Mouse (Mus musculus): ENCODE data around the gene Ttc7b. TPM values are rescaled to one million over a fixed set of nuclear protein-coding genes. Genes with fewer than 3 reads are reported as not detected.

Ttc7b gene
- polyA plus RNA-seq, 1 experiment from 2014 or later: 2.2 TPM

GRCm38 (mm10) chr12:100517371-100517770 is 3.3 kb downstream of the Ttc7b start:
- H3K9ac ChIP-seq (replicated peaks): no peak overlapping the region
- H3K27me3 ChIP-seq (ENCODE audit: insufficient read depth, low read length): no peaks in the 10 kb centered on the region
- H3K27ac ChIP-seq (ENCODE audit: low read depth): no peak overlapping the region
- peaks cover 8% of the 10 kb centered on the region for H3K4me1 ChIP-seq (ENCODE audit: insufficient read depth)
- H3K4me3 ChIP-seq (ENCODE audit: low read depth, low read length): no peak overlapping the region
- H3K36me3 ChIP-seq (replicated peaks; ENCODE audit: insufficient read depth, low read length): no peaks in the 10 kb centered on the region
- no peaks in the 10 kb centered on the region for H3K9me3 ChIP-seq (ENCODE audit: low read length)
- DNase-seq (no peak), ATAC-seq (no peak)
- TF ChIP-seq EP300 (IDR thresholded peaks at IDR 0.05; ENCODE audit: low read depth) (no peak), CTCF (IDR thresholded peaks at IDR 0.05; ENCODE audit: low read depth) (no peak)
- WGBS (ENCODE audit: insufficient replicate concordance): 70% methylated on average over 9 of the region's 9 CpGs
- H3K4me2 ChIP-seq (ENCODE audit: low read depth, low read length): no peak overlapping the region

GRCm38 (mm10) chr12:100516161-100516838 is 4.3 kb downstream of the Ttc7b start:
- Histone ChIP-seq H3K9me3 (ENCODE audit: low read length) (no peaks in the 10 kb centered on the region), H3K27me3 (ENCODE audit: insufficient read depth, low read length) (no peaks in the 10 kb centered on the region), H3K36me3 (replicated peaks; ENCODE audit: insufficient read depth, low read length) (no peaks in the 10 kb centered on the region), H3K4me1 (ENCODE audit: insufficient read depth) (peaks cover 8% of the 10 kb centered on the region), H3K4me2 (ENCODE audit: low read depth, low read length) (no peak overlapping the region), H3K9ac (replicated peaks) (no peak overlapping the region), H3K27ac (ENCODE audit: low read depth) (no peak overlapping the region), H3K4me3 (ENCODE audit: low read depth, low read length) (no peak overlapping the region)
- TF ChIP-seq CTCF (IDR thresholded peaks at IDR 0.05; ENCODE audit: low read depth): no peak
- TF ChIP-seq EP300 (IDR thresholded peaks at IDR 0.05; ENCODE audit: low read depth): no peak
- ATAC-seq (no peak), DNase-seq (no peak)
- 80% methylated on average over 1 of the region's 1 CpGs for WGBS (ENCODE audit: insufficient replicate concordance)

GRCm38 (mm10) chr12:100515493-100515892 is 5.1 kb downstream of the Ttc7b start:
- Histone ChIP-seq H3K27me3 (ENCODE audit: insufficient read depth, low read length) (no peaks in the 10 kb centered on the region), H3K36me3 (replicated peaks; ENCODE audit: insufficient read depth, low read length) (no peaks in the 10 kb centered on the region), H3K4me2 (ENCODE audit: low read depth, low read length) (no peak overlapping the region), H3K27ac (ENCODE audit: low read depth) (no peak overlapping the region), H3K9ac (replicated peaks) (no peak overlapping the region), H3K9me3 (ENCODE audit: low read length) (no peaks in the 10 kb centered on the region), H3K4me3 (ENCODE audit: low read depth, low read length) (no peak overlapping the region), H3K4me1 (ENCODE audit: insufficient read depth) (peaks cover 5% of the 10 kb centered on the region)
- TF ChIP-seq EP300 (IDR thresholded peaks at IDR 0.05; ENCODE audit: low read depth) (no peak), CTCF (IDR thresholded peaks at IDR 0.05; ENCODE audit: low read depth) (no peak)
- ATAC-seq (no peak), DNase-seq (no peak)
- WGBS (ENCODE audit: insufficient replicate concordance): 71% methylated on average over 4 of the region's 4 CpGs

- H3K36me3 ChIP-seq (replicated peaks; ENCODE audit: insufficient read depth, low read length): no peaks in the 10 kb centered on the region
- H3K4me2 ChIP-seq (ENCODE audit: low read depth, low read length): no peak overlapping the region
- H3K9me3 ChIP-seq (ENCODE audit: low read length): no peaks in the 10 kb centered on the region
- ATAC-seq: no peak
- H3K9ac ChIP-seq (replicated peaks): no peak overlapping the region
- no peak for DNase-seq
- H3K27me3 ChIP-seq (ENCODE audit: insufficient read depth, low read length): no peaks in the 10 kb centered on the region
- no peak overlapping the region for H3K4me3 ChIP-seq (ENCODE audit: low read depth, low read length)
- H3K27ac ChIP-seq (ENCODE audit: low read depth): no peak overlapping the region
- TF ChIP-seq EP300 (IDR thresholded peaks at IDR 0.05; ENCODE audit: low read depth): no peak
- TF ChIP-seq CTCF (IDR thresholded peaks at IDR 0.05; ENCODE audit: low read depth): no peak
- 64% methylated on average over 1 of the region's 1 CpGs for WGBS (ENCODE audit: insufficient replicate concordance)
- no peaks in the 10 kb centered on the region; the same call in none of the 2 replicates for H3K4me1 ChIP-seq (ENCODE audit: insufficient read depth)
These were observed 6.0 kb downstream of the Ttc7b start for GRCm38 (mm10) chr12:100514611-100515010.

- DNase-seq (no peak), ATAC-seq (no peak)
- H3K4me2 ChIP-seq (ENCODE audit: low read depth, low read length): no peak overlapping the region
- no peak overlapping the region for H3K27ac ChIP-seq (ENCODE audit: low read depth)
- H3K9ac ChIP-seq (replicated peaks): no peak overlapping the region
- no peak overlapping the region for H3K4me3 ChIP-seq (ENCODE audit: low read depth, low read length)
- WGBS (ENCODE audit: insufficient replicate concordance): 75% methylated on average over 5 of the region's 5 CpGs
- no peaks in the 10 kb centered on the region for H3K9me3 ChIP-seq (ENCODE audit: low read length)
- no peaks in the 10 kb centered on the region; the same call in 1 of the 2 replicates for H3K4me1 ChIP-seq (ENCODE audit: insufficient read depth)
- H3K27me3 ChIP-seq (ENCODE audit: insufficient read depth, low read length): no peaks in the 10 kb centered on the region
- no peaks in the 10 kb centered on the region for H3K36me3 ChIP-seq (replicated peaks; ENCODE audit: insufficient read depth, low read length)
- no peak for TF ChIP-seq EP300 (IDR thresholded peaks at IDR 0.05; ENCODE audit: low read depth)
- no peak for TF ChIP-seq CTCF (IDR thresholded peaks at IDR 0.05; ENCODE audit: low read depth)
These were observed 7.5 kb downstream of the Ttc7b start for GRCm38 (mm10) chr12:100513131-100513530.

GRCm38 (mm10) chr12:100512641-100513040 is 8.0 kb downstream of the Ttc7b start:
- H3K9me3 ChIP-seq (ENCODE audit: low read length): no peaks in the 10 kb centered on the region
- no peak overlapping the region for H3K27ac ChIP-seq (ENCODE audit: low read depth)
- H3K36me3 ChIP-seq (replicated peaks; ENCODE audit: insufficient read depth, low read length): no peaks in the 10 kb centered on the region
- H3K27me3 ChIP-seq (ENCODE audit: insufficient read depth, low read length): no peaks in the 10 kb centered on the region
- no peak overlapping the region for H3K4me2 ChIP-seq (ENCODE audit: low read depth, low read length)
- no peaks in the 10 kb centered on the region; the same call in 1 of the 2 replicates for H3K4me1 ChIP-seq (ENCODE audit: insufficient read depth)
- no peak overlapping the region for H3K9ac ChIP-seq (replicated peaks)
- TF ChIP-seq EP300 (IDR thresholded peaks at IDR 0.05; ENCODE audit: low read depth) (no peak), CTCF (IDR thresholded peaks at IDR 0.05; ENCODE audit: low read depth) (no peak)
- no peak for ATAC-seq
- DNase-seq: no peak
- WGBS (ENCODE audit: insufficient replicate concordance): 89% methylated on average over 8 of the region's 9 CpGs
- H3K4me3 ChIP-seq (ENCODE audit: low read depth, low read length): no peak overlapping the region

Measured in liver, postnatal 0 days (tissue).